Mouse (Mus musculus) adrenal gland, postnatal 25 days (tissue): ENCODE measurements around the gene Tnks2. TPM values are rescaled to one million over a fixed set of nuclear protein-coding genes. Genes with fewer than 3 reads are reported as not detected.

Experiments used
- DNase-seq: peaks from one replicate; pipeline ENCODE4 v3.0.0; 2021; ENCODE audit warnings: mixed read lengths
- total RNA-seq: library from RNA; stranded (reverse); gene quantifications from 2 replicates; pipeline ENCODE4 v1.2.3, GENCODE M21; 2021

Tnks2 gene
- total RNA-seq, 1 experiment from 2014 or later: 109 TPM

- no peak for DNase-seq
Observed at GRCm38 (mm10) chr19:36932613-36933012, 98.6 kb downstream of the Tnks2 start.

DNA sequence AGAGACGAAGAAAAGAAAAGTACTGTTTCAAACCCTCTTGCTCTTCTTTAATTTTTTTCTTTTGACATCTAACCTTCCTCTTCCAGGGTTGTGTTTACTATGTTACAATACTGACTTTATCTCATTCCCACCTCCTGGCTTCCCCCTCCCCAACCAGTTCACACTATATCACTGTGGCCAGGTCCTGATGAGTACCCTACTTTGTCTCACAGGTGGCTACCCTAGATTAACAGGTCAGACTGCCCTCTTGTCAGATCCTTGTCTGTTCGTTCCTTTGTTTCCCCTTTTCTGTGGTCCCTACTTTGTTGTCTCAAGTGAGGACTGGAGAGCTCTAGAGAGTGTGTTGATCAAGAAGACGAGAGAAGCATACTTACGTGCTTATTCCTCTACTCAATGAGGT lies 102.3 kb downstream of the Tnks2 start:
- no peak for DNase-seq

DNA sequence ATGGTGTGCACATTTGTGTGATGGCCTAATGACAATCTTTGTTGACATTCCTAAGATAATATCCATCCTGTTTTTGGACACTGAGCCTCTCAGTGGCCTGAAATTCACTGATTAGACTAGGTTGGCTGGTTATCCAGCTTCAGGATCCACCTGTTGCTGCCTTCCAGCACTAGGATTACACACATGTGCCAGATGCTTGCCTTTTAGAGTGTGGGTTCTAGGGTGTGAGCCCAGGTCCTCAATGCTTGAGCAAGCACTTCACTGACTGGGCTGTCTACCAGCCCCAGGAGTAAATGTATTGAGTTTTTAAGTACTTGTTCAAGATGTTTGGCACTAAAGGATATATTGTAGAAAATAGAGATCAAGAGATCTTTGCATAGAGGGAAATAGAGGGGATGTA lies 104.0 kb downstream of the Tnks2 start:
- DNase-seq: no peak

GRCm38 (mm10) chr19:36940064-36940463 lies 106.0 kb downstream of the Tnks2 start:
- DNase-seq: no peak

Other genes starting within 250 kb of the Tnks2 start
- gene Ppp1r3c, start 97.6 kb upstream of the Tnks2 start, total RNA-seq: 11.1 and 18.4 TPM in 2 replicates
- gene Fgfbp3, start 85.4 kb downstream of the Tnks2 start, total RNA-seq: 3.3 and 8.0 TPM in 2 replicates
- gene Btaf1, start 91.8 kb downstream of the Tnks2 start, total RNA-seq: 24.0 and 30.9 TPM in 2 replicates